Mouse (Mus musculus) limb, embryonic 13.5 days (tissue): Measurements from ENCODE around the gene D330045A20Rik. TPM values are rescaled to one million over a fixed set of nuclear protein-coding genes. Genes with fewer than 3 reads are reported as not detected.

Experiments used
- ATAC-seq: fragments of 200-750 bp; cut with Nextera tagmentation; 2 replicates; pipeline ENCODE4 v1.8.0; 2017; ENCODE audit warnings: low read depth, moderate number of reproducible peaks, moderate TSS enrichment; ENCODE audit not compliant: low FRiP score
- H3K27ac ChIP-seq: fragments of 300-500 bp; sonication (generic); 2 replicates; pipeline ENCODE4 v1.5.1; 2015; ENCODE audit warnings: inconsistent platforms, mild to moderate bottlenecking, moderate library complexity
- H3K27me3 ChIP-seq: fragments of 300-500 bp; sonication (generic); 2 replicates; pipeline ENCODE4 v1.6.1; 2015; ENCODE audit warnings: mild to moderate bottlenecking, inconsistent platforms
- H3K36me3 ChIP-seq: fragments of 300-500 bp; sonication (generic); 2 replicates; pipeline ENCODE4 v1.6.1; 2015; ENCODE audit warnings: inconsistent platforms, mild to moderate bottlenecking, moderate library complexity
- H3K4me1 ChIP-seq: fragments of 300-500 bp; sonication (generic); 2 replicates; pipeline ENCODE4 v1.6.1; 2015; ENCODE audit warnings: inconsistent platforms
- H3K4me2 ChIP-seq: fragments of 300-500 bp; sonication (generic); replicated peaks from 2 replicates; pipeline ENCODE4 v1.6.1; 2015; ENCODE audit warnings: inconsistent platforms, mild to moderate bottlenecking, moderate library complexity
- H3K4me3 ChIP-seq: fragments of 300-500 bp; sonication (generic); 2 replicates; pipeline ENCODE4 v1.5.1; 2015; ENCODE audit warnings: moderate library complexity, mild to moderate bottlenecking, inconsistent platforms
- H3K9ac ChIP-seq: fragments of 300-500 bp; sonication (generic); 2 replicates; pipeline ENCODE4 v1.6.1; 2015; ENCODE audit warnings: mild to moderate bottlenecking, inconsistent platforms
- H3K9me3 ChIP-seq: fragments of 300-500 bp; sonication (generic); 2 replicates; pipeline ENCODE4 v1.6.1; 2016; ENCODE audit warnings: inconsistent platforms
- WGBS: fragments of 180-500 bp; shearing (Covaris S2); methylation state at CpG from one replicate; pipeline ENCODE4 v1.1.7; 2015; 5-methylcytosine and 5-hydroxymethylcytosine counted together
- polyA plus RNA-seq: library from polyadenylated mRNA; unstranded; fragments of >200 nt; fragmentation: Nextera tagmentation; extraction: Ambion mirVana; gene quantifications from 2 replicates; pipeline ENCODE4 v1.2.1, GENCODE M21; 2015

The D330045A20Rik gene
- polyA plus RNA-seq, 1 experiment from 2014 or later = 0.92 TPM

GRCm38 (mm10) chrX:139596404-139596803, 116.2 kb downstream of the D330045A20Rik start:
- no peak overlapping the region for H3K27ac ChIP-seq
- H3K9me3 ChIP-seq = no peaks in the 10 kb centered on the region
- H3K4me2 ChIP-seq = no peak overlapping the region
- 88% methylated on average over 6 of the region's 6 CpGs for WGBS
- ATAC-seq = no peak
- no peaks in the 10 kb centered on the region for H3K4me1 ChIP-seq
- peaks cover 3% of the 10 kb centered on the region; the same call in 1 of the 2 replicates for H3K27me3 ChIP-seq
- H3K9ac ChIP-seq = no peak overlapping the region
- no peaks in the 10 kb centered on the region for H3K36me3 ChIP-seq
- no peak overlapping the region for H3K4me3 ChIP-seq

Other genes starting within 250 kb of the D330045A20Rik start
- not detected in 2 replicates for gene Trap1a, start 146.7 kb upstream of the D330045A20Rik start, polyA plus RNA-seq
- 8.0 TPM in 2 replicates for gene Rnf128, start 82.9 kb downstream of the D330045A20Rik start, polyA plus RNA-seq
- gene Tbc1d8b, start 204.6 kb downstream of the D330045A20Rik start, polyA plus RNA-seq = 3.2 and 3.8 TPM in 2 replicates
- 0.62 and 0.92 TPM in 2 replicates for gene Gm15013, start 234.1 kb downstream of the D330045A20Rik start, polyA plus RNA-seq